Mouse (Mus musculus): ENCODE measurements around the gene Tcta.
"Not testable (repeated sequence)": the region's sequence is repeated elsewhere in the genome, so short reads cannot be mapped to it uniquely, and the experiment has no call there.

Gene Tcta

DNA sequence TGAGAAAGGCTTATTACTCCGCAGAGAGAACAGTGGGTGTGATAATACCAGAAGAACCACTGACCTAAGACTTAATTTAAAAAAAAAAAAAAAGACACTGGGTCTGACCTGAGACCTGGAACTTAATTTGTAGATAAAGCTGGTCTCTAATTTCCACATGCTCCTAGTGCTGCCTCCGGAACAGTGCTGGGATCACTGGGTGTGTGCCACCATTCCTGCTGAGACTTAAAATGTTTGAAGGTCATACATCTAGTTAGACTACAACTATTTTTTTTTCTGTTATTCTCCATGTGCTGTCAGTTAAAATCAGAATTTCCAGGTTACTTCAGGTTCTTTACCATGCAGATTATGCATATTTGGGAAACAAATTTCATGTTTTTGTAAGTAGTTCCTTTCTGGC lies 2.2 kb upstream of the Tcta start:
- DNase-seq: no peak

GRCm38 (mm10) chr9:108307021-108307807 lies 1.3 kb upstream of the Tcta start:
- no peak for DNase-seq

GRCm38 (mm10) chr9:108306571-108306980 lies 616 bp upstream of the Tcta start:
- peak; percentile 91 for DNase-seq

- DNase-seq: peak; percentile 64
Observed at GRCm38 (mm10) chr9:108305170-108305569, 790 bp downstream of the Tcta start.

GRCm38 (mm10) chr9:108304716-108305115 lies 1.2 kb downstream of the Tcta start:
- no peak for DNase-seq

DNA sequence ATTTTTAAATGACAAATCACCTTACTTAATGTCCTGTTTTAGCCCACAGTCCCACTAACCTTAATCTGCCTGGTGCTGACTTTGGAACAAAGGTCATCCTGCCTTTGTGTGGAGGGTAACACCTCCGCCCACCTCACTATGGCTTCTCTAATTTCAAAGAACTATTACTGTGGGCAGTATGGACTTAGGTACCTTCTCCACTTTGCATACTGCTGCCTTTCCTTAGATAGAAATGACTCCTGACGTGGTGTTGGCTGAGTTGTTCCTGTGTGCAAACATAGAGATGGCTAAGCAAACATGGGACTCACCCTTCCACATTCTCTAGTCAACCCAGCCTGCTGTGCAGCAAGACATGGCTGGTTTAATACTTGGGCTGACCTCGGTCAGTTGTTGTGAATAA lies 4.1 kb downstream of the Tcta start:
- DNase-seq: no peak

GRCm38 (mm10) chr9:108296453-108297355 lies 9.3 kb downstream of the Tcta start, which contains the start of gene Amt:
Amt (plus strand) TSS chr9:108296853.
- peak; percentile 34 for DNase-seq

DNA sequence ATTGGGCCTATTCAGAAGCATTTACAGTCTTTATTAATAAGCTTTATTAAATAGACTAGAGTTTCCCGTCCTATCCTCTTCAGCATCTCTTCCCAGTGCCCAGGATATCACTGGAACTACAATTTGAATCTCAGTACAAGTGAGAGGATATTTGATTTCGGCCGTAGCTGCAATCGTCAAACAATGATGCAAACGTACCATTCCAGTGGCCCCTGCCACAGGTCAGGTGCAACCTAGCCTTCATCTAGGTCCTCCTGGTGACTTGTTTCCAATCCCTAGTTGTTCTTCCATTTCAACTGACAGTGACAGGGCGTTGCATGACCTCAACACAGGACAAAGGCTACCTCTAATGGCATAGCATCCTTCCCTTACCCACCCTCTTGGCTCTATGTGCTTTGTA lies 15.2 kb downstream of the Tcta start:
- no peak for DNase-seq

DNA sequence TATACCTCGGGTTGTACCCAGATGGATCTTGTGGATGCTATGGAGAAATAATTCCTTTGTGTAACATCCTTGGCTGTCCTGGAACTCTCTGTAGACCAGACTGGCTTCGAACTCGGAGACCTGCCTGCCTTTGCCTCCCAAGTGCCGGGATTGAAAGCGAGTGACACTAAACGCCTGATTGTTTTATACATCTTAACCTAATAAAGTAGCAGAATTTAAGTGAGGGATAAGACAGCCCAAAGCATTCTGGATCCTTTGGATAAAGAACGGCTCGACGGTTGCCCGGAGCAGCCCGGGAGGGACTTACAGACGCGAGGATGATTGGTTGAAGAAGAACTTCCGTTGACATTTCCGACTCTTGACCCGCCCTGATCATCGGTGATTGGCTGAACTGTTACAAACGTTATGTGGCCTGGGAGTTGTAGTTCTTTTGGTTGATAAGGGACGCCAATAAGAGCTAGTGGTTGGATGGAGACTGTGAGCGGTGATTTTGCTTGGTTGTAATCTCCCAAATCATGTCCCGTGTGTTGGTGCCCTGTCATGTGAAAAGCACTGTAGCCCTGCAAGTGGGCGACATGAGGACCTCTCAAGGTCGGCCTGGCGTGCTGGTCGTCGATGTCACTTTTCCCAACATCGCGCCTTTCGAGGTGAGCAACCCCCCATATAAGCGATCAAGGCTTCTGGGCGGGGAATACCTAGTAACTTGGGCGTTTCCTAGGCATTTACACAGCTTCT lies 15.8 kb downstream of the Tcta start, which contains the start of gene Nicn1:
Gene Nicn1 (plus strand): TSS at position 414 of the 735 bp plus-strand sequence.
- DNase-seq: peak; percentile 91

DNA sequence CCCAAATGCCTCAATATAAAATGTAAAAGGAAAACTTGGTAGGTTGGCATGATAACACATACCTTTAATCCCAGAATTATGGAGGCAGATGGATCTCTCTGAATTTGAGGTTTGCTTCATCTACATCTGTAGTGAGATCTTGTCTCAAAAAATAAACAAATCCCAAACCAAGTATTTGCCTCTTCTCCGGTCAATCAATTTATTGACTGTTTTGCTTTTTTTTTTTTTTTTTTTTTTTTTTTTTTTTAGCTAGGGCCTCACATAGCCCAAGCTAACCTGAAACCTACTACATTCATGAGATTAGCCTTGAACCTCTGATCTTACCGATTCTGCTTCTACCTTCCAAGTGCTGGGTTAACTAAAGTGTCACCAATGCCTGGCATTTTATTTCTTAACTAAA lies 16.6 kb downstream of the Tcta start:
- no peak for DNase-seq

DNA sequence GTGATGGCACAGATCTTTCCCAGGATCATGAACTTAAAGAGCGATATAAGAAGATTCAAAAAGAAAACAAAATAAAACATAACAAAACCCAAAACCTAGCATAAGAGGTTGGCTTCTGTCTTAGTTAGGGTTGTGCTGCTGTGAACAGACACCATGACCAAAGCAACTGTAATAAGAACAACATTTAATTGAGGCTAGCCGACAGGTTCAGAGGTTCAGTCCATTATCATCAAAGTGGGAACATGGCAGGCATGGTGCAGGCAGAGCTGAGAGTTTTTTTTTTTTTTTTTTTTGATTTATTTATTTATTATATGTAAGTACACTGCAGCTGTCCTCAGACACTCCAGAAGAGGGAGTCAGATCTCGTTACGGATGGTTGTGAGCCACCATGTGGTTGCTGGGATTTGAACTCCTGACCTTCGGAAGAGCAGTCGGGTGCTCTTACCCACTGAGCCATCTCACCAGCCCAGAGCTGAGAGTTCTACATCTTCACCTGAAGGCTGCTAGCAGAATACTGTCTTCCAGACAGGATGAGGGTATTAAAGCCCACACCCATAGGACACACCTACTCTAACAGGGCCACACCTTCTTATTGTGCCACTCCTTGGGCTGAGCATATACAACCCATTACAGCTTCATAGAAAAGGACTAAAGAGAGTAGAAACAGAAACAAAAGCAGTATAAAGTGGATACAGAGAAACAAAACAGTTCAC lies 18.3 kb downstream of the Tcta start:
- DNase-seq: not testable (repeated sequence)

GRCm38 (mm10) chr9:108284410-108284809 lies 21.6 kb downstream of the Tcta start:
- peak; percentile 82 for DNase-seq

GRCm38 (mm10) chr9:108280071-108280828 lies 25.7 kb downstream of the Tcta start:
- no peak for DNase-seq

DNA sequence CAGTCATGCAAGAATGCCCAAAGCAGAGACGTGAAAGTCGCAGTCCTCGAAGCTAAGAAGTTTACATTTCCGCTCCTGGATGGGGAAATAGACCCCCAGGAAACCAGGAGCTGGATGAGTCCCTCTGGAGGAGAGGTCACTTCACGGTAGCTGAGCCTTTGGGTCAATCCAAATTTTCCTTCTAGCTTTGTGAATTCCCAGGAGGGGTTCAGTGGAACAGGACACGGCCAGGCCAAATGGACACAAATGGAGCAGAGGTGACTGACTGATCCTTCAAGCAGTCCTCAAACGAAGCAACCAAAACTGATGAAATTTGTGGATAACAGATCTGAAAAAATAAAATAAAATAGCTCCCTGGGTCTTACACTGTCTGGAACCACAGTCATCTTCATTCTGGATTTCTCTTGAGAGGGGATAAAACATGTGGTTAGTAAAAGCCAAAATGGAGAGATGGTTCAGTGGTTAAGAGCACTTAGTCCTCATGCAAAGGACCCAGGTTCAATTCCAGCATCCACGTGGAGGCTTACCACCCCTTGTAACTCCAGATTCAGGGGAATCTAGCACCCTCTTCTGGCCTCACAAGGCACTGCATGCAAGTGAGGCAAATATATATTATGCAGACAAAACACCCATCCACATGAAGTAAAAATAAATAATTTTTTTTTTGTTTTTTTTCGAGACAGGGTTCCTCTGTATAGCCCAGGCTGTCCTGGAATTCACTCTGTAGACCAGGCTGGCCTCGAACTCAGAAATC lies 27.1 kb downstream of the Tcta start:
- DNase-seq: peak; percentile 58

DNA sequence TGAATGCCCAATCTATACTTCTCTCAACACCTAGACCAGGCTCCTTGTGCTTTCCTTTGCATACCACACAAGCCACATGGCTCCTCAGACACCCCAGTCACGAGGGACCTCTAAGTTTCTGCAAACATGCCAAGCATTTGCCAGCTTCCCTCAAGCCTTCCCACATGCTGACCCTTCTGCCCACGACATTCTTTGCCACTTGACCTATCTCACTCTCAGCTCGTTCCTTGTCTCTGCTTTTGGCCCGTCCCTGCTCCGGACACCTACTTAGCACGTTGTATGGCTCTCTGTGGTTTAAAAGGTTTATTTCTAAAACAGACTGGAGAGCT lies 30.7 kb downstream of the Tcta start:
- no peak for DNase-seq

- no peak for DNase-seq
Observed at GRCm38 (mm10) chr9:108274476-108275330, 31.3 kb downstream of the Tcta start.

- no peak for DNase-seq
Observed at GRCm38 (mm10) chr9:108273485-108273884, 32.5 kb downstream of the Tcta start.

DNA sequence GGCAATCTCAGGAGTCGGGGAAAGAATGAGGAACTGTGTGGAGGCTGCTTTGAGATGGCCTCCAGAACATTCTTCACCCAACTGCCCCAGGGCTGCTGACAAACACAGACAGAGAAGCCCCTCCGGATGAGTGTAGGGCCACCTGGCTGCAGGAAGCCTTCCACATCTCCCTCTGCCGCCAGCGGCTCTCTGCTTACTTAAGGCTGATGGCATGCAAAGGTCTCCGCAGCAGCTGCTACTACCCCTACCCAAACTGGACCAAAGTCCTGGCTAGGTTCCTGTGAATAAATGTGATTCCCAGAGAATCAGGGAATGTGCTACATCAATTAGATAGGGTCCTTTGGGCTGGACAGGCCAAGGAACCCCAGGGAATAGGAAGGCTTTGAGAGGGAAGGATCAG lies 33.3 kb downstream of the Tcta start:
- no peak for DNase-seq

DNA sequence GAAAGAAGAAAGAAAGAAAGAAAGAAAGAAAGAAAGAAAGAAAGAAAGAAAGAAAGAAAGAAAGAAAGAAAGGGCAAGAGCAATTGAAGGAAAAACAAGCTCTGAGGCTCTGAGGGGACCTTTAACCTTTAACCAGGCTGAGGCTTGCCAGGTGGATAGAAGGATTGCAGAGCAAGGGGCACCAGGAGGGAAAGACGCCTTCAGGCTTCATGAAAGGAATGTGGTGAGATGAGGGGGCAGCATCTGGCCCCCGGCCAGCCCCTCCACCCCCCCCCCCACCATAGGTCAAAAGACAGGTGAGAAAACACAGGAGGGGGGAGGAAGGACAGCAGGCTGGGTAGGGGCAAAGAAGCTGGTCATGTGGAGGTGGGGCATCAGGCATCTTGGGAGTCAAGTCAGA lies 34.0 kb downstream of the Tcta start:
- DNase-seq: no peak

DNA sequence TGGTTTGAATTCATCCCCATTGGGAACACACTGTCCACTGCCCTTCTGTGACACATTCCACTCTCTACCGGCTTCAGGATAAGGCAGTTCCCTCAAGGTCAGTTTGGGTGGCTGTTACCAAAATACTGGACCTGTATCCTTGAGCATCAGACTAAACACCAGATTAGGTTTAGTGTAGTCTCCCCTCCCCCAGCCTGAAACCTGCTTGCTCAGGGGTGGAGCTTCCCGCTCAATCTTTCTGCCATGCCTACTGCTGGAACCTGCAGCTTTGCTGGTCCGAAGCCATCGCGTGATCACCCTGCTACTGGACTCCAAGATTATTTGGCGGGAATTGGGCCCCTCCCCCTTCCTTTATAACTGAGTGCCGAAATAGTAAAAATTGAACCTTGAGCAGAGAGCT lies 37.3 kb downstream of the Tcta start:
- DNase-seq: not testable (repeated sequence)

Data from liver (tissue).